Mouse (Mus musculus): Measurements from ENCODE around the gene Ccn5. TPM values are rescaled to one million over a fixed set of nuclear protein-coding genes. Genes with fewer than 3 reads are reported as not detected.

Ccn5 gene
- polyA plus RNA-seq, 1 experiment from 2014 or later = 0.13 TPM

GRCm38 (mm10) chr2:163823771-163824170, 3.1 kb downstream of the Ccn5 start:
- H3K4me2 ChIP-seq (ENCODE audit: low read length) = no peak overlapping the region
- H3K27me3 ChIP-seq (replicated peaks; ENCODE audit: control insufficient read depth, insufficient read depth, low read length) = no peaks in the 10 kb centered on the region
- H3K36me3 ChIP-seq (ENCODE audit: control insufficient read depth, insufficient read depth, low read length) = no peaks in the 10 kb centered on the region
- no peak for ATAC-seq
- H3K9ac ChIP-seq (ENCODE audit: low read length) = no peak overlapping the region
- 27% methylated on average over 11 of the region's 11 CpGs for WGBS
- no peaks in the 10 kb centered on the region for H3K4me1 ChIP-seq (ENCODE audit: control insufficient read depth, insufficient read depth, low read length)
- no peak overlapping the region for H3K27ac ChIP-seq (ENCODE audit: low read depth, low read length)
- no peaks in the 10 kb centered on the region for H3K9me3 ChIP-seq (replicated peaks; ENCODE audit: control insufficient read depth, low read length)
- DNase-seq (ENCODE audit: low spot score) = no peak
- H3K4me3 ChIP-seq (ENCODE audit: low read depth, low read length) = no peak overlapping the region

GRCm38 (mm10) chr2:163825861-163826260, 5.2 kb downstream of the Ccn5 start:
- Histone ChIP-seq H3K4me1 (ENCODE audit: control insufficient read depth, insufficient read depth, low read length) (no peaks in the 10 kb centered on the region), H3K27me3 (replicated peaks; ENCODE audit: control insufficient read depth, insufficient read depth, low read length) (no peaks in the 10 kb centered on the region), H3K9ac (ENCODE audit: low read length) (no peak overlapping the region), H3K27ac (ENCODE audit: low read depth, low read length) (no peak overlapping the region), H3K36me3 (ENCODE audit: control insufficient read depth, insufficient read depth, low read length) (no peaks in the 10 kb centered on the region), H3K4me3 (ENCODE audit: low read depth, low read length) (no peak overlapping the region), H3K4me2 (ENCODE audit: low read length) (no peak overlapping the region), H3K9me3 (replicated peaks; ENCODE audit: control insufficient read depth, low read length) (no peaks in the 10 kb centered on the region)
- no peak for ATAC-seq
- 78% methylated on average over 1 of the region's 1 CpGs for WGBS
- DNase-seq (ENCODE audit: low spot score) = no peak

- Histone ChIP-seq H3K27ac (ENCODE audit: low read depth, low read length) (no peak overlapping the region), H3K4me2 (ENCODE audit: low read length) (no peak overlapping the region), H3K9me3 (replicated peaks; ENCODE audit: control insufficient read depth, low read length) (no peaks in the 10 kb centered on the region), H3K36me3 (ENCODE audit: control insufficient read depth, insufficient read depth, low read length) (no peaks in the 10 kb centered on the region), H3K4me3 (ENCODE audit: low read depth, low read length) (no peak overlapping the region), H3K4me1 (ENCODE audit: control insufficient read depth, insufficient read depth, low read length) (no peaks in the 10 kb centered on the region), H3K9ac (ENCODE audit: low read length) (no peak overlapping the region), H3K27me3 (replicated peaks; ENCODE audit: control insufficient read depth, insufficient read depth, low read length) (no peaks in the 10 kb centered on the region)
- DNase-seq (ENCODE audit: low spot score) = no peak
- no peak for ATAC-seq
- 61% methylated on average over 5 of the region's 5 CpGs for WGBS
These were observed 5.8 kb downstream of the Ccn5 start for GRCm38 (mm10) chr2:163826494-163826893.

- ATAC-seq (no peak), DNase-seq (ENCODE audit: low spot score) (no peak)
- no peaks in the 10 kb centered on the region for H3K4me1 ChIP-seq (ENCODE audit: control insufficient read depth, insufficient read depth, low read length)
- no peak overlapping the region for H3K4me3 ChIP-seq (ENCODE audit: low read depth, low read length)
- H3K9me3 ChIP-seq (replicated peaks; ENCODE audit: control insufficient read depth, low read length) = no peaks in the 10 kb centered on the region
- WGBS = 61% methylated on average over 1 of the region's 1 CpGs
- H3K27me3 ChIP-seq (replicated peaks; ENCODE audit: control insufficient read depth, insufficient read depth, low read length) = no peaks in the 10 kb centered on the region
- H3K4me2 ChIP-seq (ENCODE audit: low read length) = no peak overlapping the region
- H3K9ac ChIP-seq (ENCODE audit: low read length) = no peak overlapping the region
- no peaks in the 10 kb centered on the region for H3K36me3 ChIP-seq (ENCODE audit: control insufficient read depth, insufficient read depth, low read length)
- H3K27ac ChIP-seq (ENCODE audit: low read depth, low read length) = no peak overlapping the region
These were observed 10.5 kb downstream of the Ccn5 start for GRCm38 (mm10) chr2:163831163-163831562.

- Histone ChIP-seq H3K4me2 (ENCODE audit: low read length) (no peak overlapping the region), H3K9ac (ENCODE audit: low read length) (no peak overlapping the region), H3K36me3 (ENCODE audit: control insufficient read depth, insufficient read depth, low read length) (no peaks in the 10 kb centered on the region), H3K27ac (ENCODE audit: low read depth, low read length) (no peak overlapping the region), H3K4me1 (ENCODE audit: control insufficient read depth, insufficient read depth, low read length) (no peaks in the 10 kb centered on the region; the same call in 1 of the 2 replicates), H3K9me3 (replicated peaks; ENCODE audit: control insufficient read depth, low read length) (no peaks in the 10 kb centered on the region), H3K4me3 (ENCODE audit: low read depth, low read length) (no peak overlapping the region), H3K27me3 (replicated peaks; ENCODE audit: control insufficient read depth, insufficient read depth, low read length) (no peaks in the 10 kb centered on the region)
- DNase-seq (ENCODE audit: low spot score) = peak; percentile 86
- 27% methylated on average over 9 of the region's 9 CpGs for WGBS
- ATAC-seq = peak; percentile 69
These were observed 17.4 kb downstream of the Ccn5 start for GRCm38 (mm10) chr2:163838043-163838442.

GRCm38 (mm10) chr2:163839519-163839918, 18.9 kb downstream of the Ccn5 start:
- ATAC-seq (peak; percentile 69; the same call in 1 of the 2 replicates), DNase-seq (ENCODE audit: low spot score) (peak; percentile 81)
- Histone ChIP-seq H3K9me3 (replicated peaks; ENCODE audit: control insufficient read depth, low read length) (no peaks in the 10 kb centered on the region), H3K9ac (ENCODE audit: low read length) (no peak overlapping the region), H3K4me2 (ENCODE audit: low read length) (no peak overlapping the region), H3K27ac (ENCODE audit: low read depth, low read length) (no peak overlapping the region), H3K27me3 (replicated peaks; ENCODE audit: control insufficient read depth, insufficient read depth, low read length) (no peaks in the 10 kb centered on the region), H3K4me3 (ENCODE audit: low read depth, low read length) (no peak overlapping the region), H3K36me3 (ENCODE audit: control insufficient read depth, insufficient read depth, low read length) (no peaks in the 10 kb centered on the region), H3K4me1 (ENCODE audit: control insufficient read depth, insufficient read depth, low read length) (no peaks in the 10 kb centered on the region; the same call in 1 of the 2 replicates)
- WGBS = 13% methylated on average over 6 of the region's 6 CpGs

- ATAC-seq = no peak
These were observed 21.4 kb downstream of the Ccn5 start for GRCm38 (mm10) chr2:163842043-163842442.

GRCm38 (mm10) chr2:163853461-163853901, 32.8 kb downstream of the Ccn5 start, which contains the start of gene Kcnk15:
Gene Kcnk15 (plus strand): TSS chr2:163853651.
- Histone ChIP-seq H3K4me1 (ENCODE audit: control insufficient read depth, insufficient read depth, low read length) (no peaks in the 10 kb centered on the region), H3K9ac (ENCODE audit: low read length) (no peak within 1 kb of the TSS), H3K27ac (ENCODE audit: low read depth, low read length) (no peak within 1 kb of the TSS), H3K4me3 (ENCODE audit: low read depth, low read length) (peak within 1 kb of the TSS; percentile 14), H3K9me3 (replicated peaks; ENCODE audit: control insufficient read depth, low read length) (no peaks in the 10 kb centered on the region), H3K27me3 (replicated peaks; ENCODE audit: control insufficient read depth, insufficient read depth, low read length) (peaks cover 74% of the 10 kb centered on the region), H3K36me3 (ENCODE audit: control insufficient read depth, insufficient read depth, low read length) (no peaks in the 10 kb centered on the region), H3K4me2 (ENCODE audit: low read length) (peak within 1 kb of the TSS; percentile 24; the same call in 1 of the 2 replicates)
- ATAC-seq = 0 out of 2 replicates have a peak, but pooled peaks have one; percentile 37
- DNase-seq (ENCODE audit: low spot score) = peak; percentile 67
- WGBS = 2% methylated on average over 36 of the region's 38 CpGs

More at GRCm38 (mm10) chr2:163842043-163842442, 21.4 kb downstream of the Ccn5 start:
- H3K9ac ChIP-seq (ENCODE audit: low read length) = no peak overlapping the region
- H3K4me3 ChIP-seq (ENCODE audit: low read depth, low read length) = no peak overlapping the region
- H3K36me3 ChIP-seq (ENCODE audit: control insufficient read depth, insufficient read depth, low read length) = no peaks in the 10 kb centered on the region
- H3K9me3 ChIP-seq (replicated peaks; ENCODE audit: control insufficient read depth, low read length) = no peaks in the 10 kb centered on the region
- H3K27me3 ChIP-seq (replicated peaks; ENCODE audit: control insufficient read depth, insufficient read depth, low read length) = no peaks in the 10 kb centered on the region
- H3K27ac ChIP-seq (ENCODE audit: low read depth, low read length) = no peak overlapping the region
- WGBS = 83% methylated on average over 4 of the region's 4 CpGs
- H3K4me1 ChIP-seq (ENCODE audit: control insufficient read depth, insufficient read depth, low read length) = no peaks in the 10 kb centered on the region; the same call in 1 of the 2 replicates
- no peak for DNase-seq (ENCODE audit: low spot score)
- no peak overlapping the region for H3K4me2 ChIP-seq (ENCODE audit: low read length)

GRCm38 (mm10) chr2:163857233-163857632, 36.6 kb downstream of the Ccn5 start:
- WGBS = 78% methylated on average over 6 of the region's 6 CpGs
- Histone ChIP-seq H3K4me3 (ENCODE audit: low read depth, low read length) (no peak overlapping the region), H3K4me1 (ENCODE audit: control insufficient read depth, insufficient read depth, low read length) (no peaks in the 10 kb centered on the region), H3K4me2 (ENCODE audit: low read length) (no peak overlapping the region), H3K9ac (ENCODE audit: low read length) (no peak overlapping the region), H3K27me3 (replicated peaks; ENCODE audit: control insufficient read depth, insufficient read depth, low read length) (peaks cover 59% of the 10 kb centered on the region), H3K27ac (ENCODE audit: low read depth, low read length) (no peak overlapping the region), H3K9me3 (replicated peaks; ENCODE audit: control insufficient read depth, low read length) (no peaks in the 10 kb centered on the region), H3K36me3 (ENCODE audit: control insufficient read depth, insufficient read depth, low read length) (no peaks in the 10 kb centered on the region)
- ATAC-seq (no peak), DNase-seq (ENCODE audit: low spot score) (no peak)

Measured in forebrain, embryonic 14.5 days (tissue).